Mouse (Mus musculus): ENCODE results near the gene Gm11639. TPM values are rescaled to one million over a fixed set of nuclear protein-coding genes. Genes with fewer than 3 reads are reported as not detected.
"Not testable (repeated sequence)": the region's sequence is repeated elsewhere in the genome, so short reads cannot be mapped to it uniquely, and the experiment has no call there.

Gene Gm11639
- total and polyA plus RNA-seq, 3 experiments, result 0.02 to 0.05 TPM; not detected in 1

DNA sequence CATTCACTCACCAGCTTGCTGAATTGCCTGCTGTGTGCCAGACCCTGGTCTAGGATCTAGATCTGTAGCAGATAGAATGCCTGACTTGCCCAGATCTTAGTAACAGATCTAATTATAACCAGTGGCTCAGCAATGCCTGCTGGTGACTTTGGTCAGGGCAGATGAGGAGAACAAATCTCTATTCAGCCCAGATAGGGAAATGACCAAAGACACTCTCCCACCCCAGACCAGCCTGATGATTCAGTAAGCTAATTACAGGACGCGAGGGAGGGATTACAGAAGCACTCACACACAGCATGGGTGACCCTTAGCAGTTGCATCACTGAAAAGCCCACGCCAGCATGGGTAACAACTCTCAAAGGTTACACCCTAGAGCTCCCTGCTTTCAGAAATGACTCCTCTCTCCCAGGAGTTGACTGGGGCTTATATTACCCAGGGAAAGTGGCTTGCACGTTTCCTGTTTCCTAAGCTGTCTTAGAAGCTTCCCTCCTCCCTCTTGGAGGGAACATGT is 435.1 kb downstream of the Gm11639 start:
- TF ChIP-seq EP300 (IDR thresholded peaks at IDR 0.05; ENCODE audit: insufficient read depth, low read depth, low read length), result no peak
- no peak for TF ChIP-seq POLR2A (IDR thresholded peaks at IDR 0.05; ENCODE audit: insufficient read depth, low read depth, low read length)
- TF ChIP-seq CTCF (IDR thresholded peaks at IDR 0.05), result no peak
- Histone ChIP-seq H3K79me2 (replicated peaks; ENCODE audit: control insufficient read depth, insufficient read depth, low read length) (no peaks in the 10 kb centered on the region), H3K36me3 (ENCODE audit: control insufficient read depth, insufficient read depth, low read length) (no peaks in the 10 kb centered on the region), H3K9ac (ENCODE audit: low read depth, low read length) (no peak overlapping the region), H3K27me3 (ENCODE audit: control insufficient read depth, insufficient read depth, low read length) (no peaks in the 10 kb centered on the region), H3K4me1 (ENCODE audit: control insufficient read depth, insufficient read depth, low read length) (no peaks in the 10 kb centered on the region), H3K27ac (no peak overlapping the region), H3K4me3 (no peak overlapping the region)
- WGBS, result 17% methylated on average over 4 of the region's 4 CpGs
- no peak for DNase-seq
- intact Hi-C loops (cut with DNase I), result no loop called here

DNA sequence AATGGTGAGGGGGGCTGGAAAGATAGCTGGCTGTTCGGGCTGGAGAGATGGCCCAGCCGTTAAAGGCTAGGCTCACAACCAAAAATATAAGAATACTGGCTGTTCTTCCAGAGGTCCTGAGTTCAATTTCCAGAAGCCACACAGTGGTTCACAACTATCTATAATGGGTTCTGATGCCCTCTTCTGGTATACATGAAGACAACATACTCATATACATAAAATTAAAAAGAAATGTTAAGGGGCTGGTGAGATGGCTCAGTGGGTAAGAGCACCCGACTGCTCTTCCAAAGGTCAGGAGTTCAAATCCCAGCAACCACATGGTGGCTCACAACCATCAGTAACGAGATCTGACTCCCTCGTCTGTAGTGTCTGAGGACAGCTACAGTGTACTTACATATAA is 436.3 kb downstream of the Gm11639 start:
- H3K27ac ChIP-seq; H3K4me3 ChIP-seq; H3K36me3 ChIP-seq (ENCODE audit: control insufficient read depth, insufficient read depth, low read length); H3K27me3 ChIP-seq (ENCODE audit: control insufficient read depth, insufficient read depth, low read length); intact Hi-C loops (cut with DNase I); DNase-seq; H3K4me1 ChIP-seq (ENCODE audit: control insufficient read depth, insufficient read depth, low read length); H3K79me2 ChIP-seq (replicated peaks; ENCODE audit: control insufficient read depth, insufficient read depth, low read length); H3K9ac ChIP-seq (ENCODE audit: low read depth, low read length): not testable (repeated sequence)
- 71% methylated on average over 5 of the region's 5 CpGs for WGBS

DNA sequence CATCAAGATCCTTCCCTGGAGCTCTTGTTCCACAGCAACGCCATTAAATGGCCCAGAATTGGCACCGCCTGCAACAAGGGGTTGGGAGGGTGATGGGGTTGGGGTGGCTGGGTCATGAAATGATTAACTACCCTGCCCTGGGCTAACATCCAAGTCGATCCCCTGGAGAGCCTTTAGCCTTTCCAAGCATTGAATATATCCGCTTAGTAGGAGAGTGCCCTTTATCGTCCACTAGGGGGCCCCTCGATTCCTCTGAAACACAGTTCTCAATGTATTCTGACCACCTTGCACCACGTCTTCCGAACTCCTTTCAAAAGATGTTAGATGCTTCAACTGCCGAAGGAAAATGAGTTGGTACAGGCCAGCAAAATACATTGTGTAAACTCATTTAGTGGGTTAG is 438.5 kb downstream of the Gm11639 start:
- TF ChIP-seq CTCF (IDR thresholded peaks at IDR 0.05) (peak; percentile 80), POLR2A (IDR thresholded peaks at IDR 0.05; ENCODE audit: insufficient read depth, low read depth, low read length) (no peak)
- no peak overlapping the region for H3K9ac ChIP-seq (ENCODE audit: low read depth, low read length)
- no peaks in the 10 kb centered on the region for H3K27me3 ChIP-seq (ENCODE audit: control insufficient read depth, insufficient read depth, low read length)
- H3K4me1 ChIP-seq (ENCODE audit: control insufficient read depth, insufficient read depth, low read length), result peaks cover 3% of the 10 kb centered on the region; the same call in 1 of the 2 replicates
- no peaks in the 10 kb centered on the region for H3K36me3 ChIP-seq (ENCODE audit: control insufficient read depth, insufficient read depth, low read length)
- intact Hi-C loops (cut with DNase I), result no loop called here
- no peak overlapping the region for H3K27ac ChIP-seq
- H3K4me3 ChIP-seq, result no peak overlapping the region
- DNase-seq, result peak; percentile 13 to 22
- 8% methylated on average over 9 of the region's 9 CpGs for WGBS
- H3K79me2 ChIP-seq (replicated peaks; ENCODE audit: control insufficient read depth, insufficient read depth, low read length), result no peaks in the 10 kb centered on the region; the same call in 1 of the 2 replicates

DNA sequence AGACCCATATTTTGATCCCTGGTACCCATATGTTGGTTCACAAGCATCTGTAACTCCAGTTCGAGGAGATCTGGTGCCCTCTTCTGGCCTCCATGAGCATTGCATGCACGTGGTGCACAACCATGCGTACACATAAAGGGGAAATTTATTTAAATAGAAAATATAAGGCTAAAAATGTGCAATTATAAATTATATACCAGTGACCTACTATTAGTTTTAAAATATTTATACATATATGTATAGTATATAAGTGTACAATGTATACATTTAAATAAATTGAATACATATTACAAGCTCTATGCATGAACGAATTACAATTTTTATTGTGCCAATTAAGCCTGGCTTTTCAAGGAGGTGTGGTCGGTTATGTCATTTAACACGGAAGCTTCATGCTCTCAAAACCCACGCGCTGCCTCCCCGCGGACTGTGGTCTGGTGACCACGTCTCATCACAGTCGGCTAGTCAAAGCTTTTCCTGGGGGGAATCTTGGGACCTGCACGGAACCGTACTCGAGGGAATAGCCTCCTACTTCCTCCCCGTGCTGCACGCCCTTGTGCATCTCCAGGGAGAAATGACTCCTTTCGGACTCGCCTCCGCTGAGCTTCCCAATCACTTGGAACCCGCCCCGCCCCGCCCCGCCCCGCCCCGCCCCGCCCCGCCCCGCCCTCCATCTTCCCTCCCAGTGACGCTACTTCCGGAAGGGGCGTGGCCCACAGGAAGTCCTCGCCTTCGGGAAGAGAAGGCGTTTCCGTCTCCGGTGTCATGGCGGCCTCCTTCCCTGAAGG is 440.4 kb downstream of the Gm11639 start, which contains the start of gene Mettl2:
Mettl2 (plus strand) TSS at position 691 of the 785 bp plus-strand sequence.
- TF ChIP-seq CTCF (IDR thresholded peaks at IDR 0.05), result peak; percentile 81
- TF ChIP-seq EP300 (IDR thresholded peaks at IDR 0.05; ENCODE audit: insufficient read depth, low read depth, low read length), result no peak
- peak; percentile 83 for TF ChIP-seq POLR2A (IDR thresholded peaks at IDR 0.05; ENCODE audit: insufficient read depth, low read depth, low read length)
- H3K79me2 ChIP-seq (replicated peaks; ENCODE audit: control insufficient read depth, insufficient read depth, low read length), result no peaks in the 10 kb centered on the region; the same call in 1 of the 2 replicates
- peak; percentile 81 to 87 for DNase-seq
- H3K4me1 ChIP-seq (ENCODE audit: control insufficient read depth, insufficient read depth, low read length), result peaks cover 3% of the 10 kb centered on the region; the same call in 1 of the 2 replicates
- intact Hi-C loops (cut with DNase I), result loop anchor here (5.0 kb wide), 2 partner anchors 56 to 529 kb away; no protein-coding TSS in a partner anchor
- no peaks in the 10 kb centered on the region for H3K36me3 ChIP-seq (ENCODE audit: control insufficient read depth, insufficient read depth, low read length)
- peak within 1 kb of the TSS; percentile 20 for H3K9ac ChIP-seq (ENCODE audit: low read depth, low read length)
- 2% methylated on average over 38 of the region's 38 CpGs for WGBS
- H3K27me3 ChIP-seq (ENCODE audit: control insufficient read depth, insufficient read depth, low read length), result no peaks in the 10 kb centered on the region
- H3K27ac ChIP-seq, result peak within 1 kb of the TSS; percentile 52
- H3K4me3 ChIP-seq, result peak within 1 kb of the TSS; percentile 99

DNA sequence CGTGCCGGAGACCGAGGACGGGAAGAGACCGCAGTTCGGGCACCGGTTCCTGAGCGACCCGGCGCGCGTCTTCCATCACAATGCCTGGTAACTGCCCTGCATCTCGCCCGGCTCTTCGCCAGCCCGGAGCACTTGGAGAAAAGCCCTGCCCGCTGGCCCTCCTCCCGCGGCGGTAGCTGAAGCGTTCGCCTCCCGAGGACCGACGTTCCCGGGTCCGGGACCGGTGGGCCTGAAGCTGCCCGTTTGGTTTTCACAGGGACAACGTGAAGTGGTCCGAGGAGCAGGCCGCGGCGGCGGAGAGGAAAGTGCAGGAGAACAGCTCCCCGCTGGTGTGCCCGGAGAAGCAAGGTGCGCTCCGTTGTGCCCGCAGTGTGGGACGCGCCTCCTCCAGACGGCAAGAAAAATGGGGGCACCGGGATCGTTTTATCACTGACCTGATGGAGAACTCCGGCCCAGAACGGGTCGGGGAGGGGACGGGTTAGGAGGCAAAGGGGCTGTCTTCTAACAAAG is 441.1 kb downstream of the Gm11639 start:
- Histone ChIP-seq H3K4me3 (peak overlapping the region; percentile 99), H3K27me3 (ENCODE audit: control insufficient read depth, insufficient read depth, low read length) (no peaks in the 10 kb centered on the region), H3K4me1 (ENCODE audit: control insufficient read depth, insufficient read depth, low read length) (peaks cover 3% of the 10 kb centered on the region; the same call in 1 of the 2 replicates), H3K79me2 (replicated peaks; ENCODE audit: control insufficient read depth, insufficient read depth, low read length) (no peaks in the 10 kb centered on the region; the same call in 1 of the 2 replicates), H3K27ac (peak overlapping the region; percentile 49), H3K9ac (ENCODE audit: low read depth, low read length) (peak overlapping the region; percentile 20), H3K36me3 (ENCODE audit: control insufficient read depth, insufficient read depth, low read length) (no peaks in the 10 kb centered on the region)
- WGBS, result under 1% methylated on average over 49 of the region's 49 CpGs
- intact Hi-C loops (cut with DNase I), result loop anchor here (5.0 kb wide), 2 partner anchors 56 to 529 kb away; no protein-coding TSS in a partner anchor
- DNase-seq, result no peak
- TF ChIP-seq EP300 (IDR thresholded peaks at IDR 0.05; ENCODE audit: insufficient read depth, low read depth, low read length), result no peak
- no peak for TF ChIP-seq POLR2A (IDR thresholded peaks at IDR 0.05; ENCODE audit: insufficient read depth, low read depth, low read length)
- TF ChIP-seq CTCF (IDR thresholded peaks at IDR 0.05), result no peak

DNA sequence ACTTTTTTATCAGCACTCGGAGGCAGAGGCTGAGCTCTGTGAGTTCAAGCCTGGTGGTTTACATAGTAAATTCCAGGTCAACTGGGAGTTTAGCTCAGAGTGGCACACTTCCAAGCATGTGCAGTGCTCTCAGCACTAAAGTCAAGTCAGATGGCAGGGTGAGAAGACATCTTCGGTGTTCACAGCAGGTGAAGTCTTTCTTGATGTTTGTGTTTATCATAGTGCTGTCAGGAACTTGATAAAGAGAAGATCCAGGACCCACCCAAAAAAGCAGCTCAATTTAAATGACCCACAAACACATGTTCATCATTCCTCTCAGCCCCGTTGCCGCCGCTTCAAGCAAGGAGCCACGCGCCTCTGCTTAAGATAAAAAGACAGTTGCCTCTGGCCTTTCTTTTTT is 450.2 kb downstream of the Gm11639 start:
- DNase-seq, result no peak
- Histone ChIP-seq H3K9ac (ENCODE audit: low read depth, low read length) (no peak overlapping the region), H3K27ac (no peak overlapping the region), H3K4me1 (ENCODE audit: control insufficient read depth, insufficient read depth, low read length) (no peaks in the 10 kb centered on the region), H3K27me3 (ENCODE audit: control insufficient read depth, insufficient read depth, low read length) (no peaks in the 10 kb centered on the region), H3K36me3 (ENCODE audit: control insufficient read depth, insufficient read depth, low read length) (no peaks in the 10 kb centered on the region; the same call in 1 of the 2 replicates), H3K4me3 (no peak overlapping the region), H3K79me2 (replicated peaks; ENCODE audit: control insufficient read depth, insufficient read depth, low read length) (no peaks in the 10 kb centered on the region)
- TF ChIP-seq EP300 (IDR thresholded peaks at IDR 0.05; ENCODE audit: insufficient read depth, low read depth, low read length) (no peak), CTCF (IDR thresholded peaks at IDR 0.05) (no peak), POLR2A (IDR thresholded peaks at IDR 0.05; ENCODE audit: insufficient read depth, low read depth, low read length) (no peak)
- 87% methylated on average over 7 of the region's 7 CpGs for WGBS
- intact Hi-C loops (cut with DNase I), result no loop called here

DNA sequence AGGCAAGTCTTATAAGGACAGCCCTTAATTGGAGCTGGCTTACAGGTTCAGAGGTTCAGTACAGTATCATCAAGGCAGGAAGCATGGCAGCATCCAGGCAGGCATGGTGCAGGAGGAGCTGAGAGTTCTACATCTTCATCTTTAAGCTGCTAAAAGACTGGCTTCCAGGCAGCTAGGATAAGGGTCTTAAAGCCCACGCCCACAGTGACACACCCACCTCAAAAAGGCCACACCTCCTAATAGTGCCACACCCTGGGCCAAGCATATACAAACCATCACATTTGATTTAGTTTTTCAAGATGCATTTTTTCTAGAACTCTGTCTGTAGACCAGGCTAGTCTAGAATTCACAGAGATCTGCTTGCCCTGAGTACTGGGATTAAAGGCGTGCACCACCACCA is 451.7 kb downstream of the Gm11639 start:
- 89% methylated on average over 2 of the region's 2 CpGs for WGBS

DNA sequence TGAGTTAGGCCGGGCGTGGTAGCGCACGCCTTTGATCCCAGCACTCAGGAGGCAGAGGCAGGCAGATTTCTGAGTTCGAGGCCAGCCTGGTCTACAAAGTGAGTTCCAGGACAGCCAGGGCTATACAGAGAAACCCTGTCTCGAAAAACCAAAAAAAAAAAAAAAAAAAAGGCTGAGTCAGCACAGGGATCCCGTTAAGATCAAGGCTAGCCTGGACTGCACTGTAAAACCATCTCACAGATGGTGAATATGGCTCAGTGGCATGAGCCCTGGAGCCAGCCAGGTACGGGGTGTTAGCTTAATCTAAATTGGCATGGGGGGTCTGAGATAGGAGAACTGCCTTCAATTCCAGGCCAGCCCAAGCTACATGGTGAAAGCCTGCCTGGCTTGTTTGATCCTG is 455.0 kb downstream of the Gm11639 start:
- 93% methylated on average over 8 of the region's 8 CpGs for WGBS
- H3K36me3 ChIP-seq (ENCODE audit: control insufficient read depth, insufficient read depth, low read length), result not testable (repeated sequence)

More for the DNA sequence above, 451.7 kb downstream of the Gm11639 start:
- intact Hi-C loops (cut with DNase I); H3K4me1 ChIP-seq (ENCODE audit: control insufficient read depth, insufficient read depth, low read length); H3K79me2 ChIP-seq (replicated peaks; ENCODE audit: control insufficient read depth, insufficient read depth, low read length); H3K9ac ChIP-seq (ENCODE audit: low read depth, low read length); DNase-seq; H3K27ac ChIP-seq; H3K27me3 ChIP-seq (ENCODE audit: control insufficient read depth, insufficient read depth, low read length); H3K4me3 ChIP-seq; H3K36me3 ChIP-seq (ENCODE audit: control insufficient read depth, insufficient read depth, low read length): not testable (repeated sequence)

More for the DNA sequence above, 455.0 kb downstream of the Gm11639 start:
- H3K9ac ChIP-seq (ENCODE audit: low read depth, low read length); H3K27me3 ChIP-seq (ENCODE audit: control insufficient read depth, insufficient read depth, low read length); H3K27ac ChIP-seq; DNase-seq; H3K4me1 ChIP-seq (ENCODE audit: control insufficient read depth, insufficient read depth, low read length); H3K4me3 ChIP-seq; H3K79me2 ChIP-seq (replicated peaks; ENCODE audit: control insufficient read depth, insufficient read depth, low read length); intact Hi-C loops (cut with DNase I): not testable (repeated sequence)
